Mouse (Mus musculus): ENCODE data around the gene Dmwd. TPM values are rescaled to one million over a fixed set of nuclear protein-coding genes. Genes with fewer than 3 reads are reported as not detected.

Dmwd gene
- total RNA-seq, 2 experiments from 2014 or later = 48.3 to 49.1 TPM

- DNase-seq (ENCODE audit: low spot score in 2 of 2) = peak; percentile 94
Observed at GRCm38 (mm10) chr7:19093537-19094385, 17.7 kb downstream of the Dmwd start.

- no peak for DNase-seq (ENCODE audit: low spot score in 2 of 2)
Observed at GRCm38 (mm10) chr7:19094471-19094825, 18.4 kb downstream of the Dmwd start, which contains the start of gene Six5. Gene Six5 (plus strand): TSS chr7:19094594.

GRCm38 (mm10) chr7:19094826-19095750, 19.1 kb downstream of the Dmwd start:
- DNase-seq (ENCODE audit: low spot score in 2 of 2) = peak; percentile 63 to 70

- DNase-seq (ENCODE audit: low spot score in 2 of 2) = peak; percentile 49 to 62
Observed at GRCm38 (mm10) chr7:19095751-19096110, 19.7 kb downstream of the Dmwd start.

- no peak for DNase-seq (ENCODE audit: low spot score in 2 of 2)
Observed at GRCm38 (mm10) chr7:19096421-19096976, 20.5 kb downstream of the Dmwd start.

GRCm38 (mm10) chr7:19097217-19097616, 21.2 kb downstream of the Dmwd start:
- DNase-seq (ENCODE audit: low spot score in 2 of 2) = no peak

GRCm38 (mm10) chr7:19097863-19098262, 21.8 kb downstream of the Dmwd start:
- DNase-seq (ENCODE audit: low spot score in 2 of 2) = no peak

GRCm38 (mm10) chr7:19098811-19099210, 22.8 kb downstream of the Dmwd start:
- DNase-seq (ENCODE audit: low spot score in 2 of 2) = no peak

GRCm38 (mm10) chr7:19100290-19100689, 24.3 kb downstream of the Dmwd start:
- no peak for DNase-seq (ENCODE audit: low spot score in 2 of 2)

GRCm38 (mm10) chr7:19103741-19104140, 27.7 kb downstream of the Dmwd start:
- DNase-seq (ENCODE audit: low spot score in 2 of 2) = no peak

GRCm38 (mm10) chr7:19104486-19104885, 28.5 kb downstream of the Dmwd start:
- DNase-seq (ENCODE audit: low spot score in 2 of 2) = no peak

- peak in 1 of 2 experiments; percentile 29 for DNase-seq (ENCODE audit: low spot score in 2 of 2)
Observed at GRCm38 (mm10) chr7:19107436-19107835, 31.4 kb downstream of the Dmwd start.

- no peak for DNase-seq (ENCODE audit: low spot score in 2 of 2)
Observed at GRCm38 (mm10) chr7:19109565-19109964, 33.5 kb downstream of the Dmwd start.

GRCm38 (mm10) chr7:19118028-19118771, 42.2 kb downstream of the Dmwd start, which contains the start of gene Gm4969:
Gene Gm4969 (minus strand): TSS chr7:19118368.
- DNase-seq (ENCODE audit: low spot score in 2 of 2) = peak; percentile 44 to 53

- no peak for DNase-seq (ENCODE audit: low spot score in 2 of 2)
Observed at GRCm38 (mm10) chr7:19119083-19119482, 43.1 kb downstream of the Dmwd start.

GRCm38 (mm10) chr7:19119631-19120429, 43.8 kb downstream of the Dmwd start, which contains the start of gene Fbxo46:
Gene Fbxo46 (plus strand): TSS chr7:19119859.
- DNase-seq (ENCODE audit: low spot score in 2 of 2) = peak; percentile 79 to 81

GRCm38 (mm10) chr7:19121686-19122085, 45.7 kb downstream of the Dmwd start:
- DNase-seq (ENCODE audit: low spot score in 2 of 2) = no peak

- no peak for DNase-seq (ENCODE audit: low spot score in 2 of 2)
Observed at GRCm38 (mm10) chr7:19124713-19125112, 48.7 kb downstream of the Dmwd start.

GRCm38 (mm10) chr7:19127744-19128143, 51.7 kb downstream of the Dmwd start:
- no peak for DNase-seq (ENCODE audit: low spot score in 2 of 2)

- no peak for DNase-seq (ENCODE audit: low spot score in 2 of 2)
Observed at GRCm38 (mm10) chr7:19129396-19129795, 53.4 kb downstream of the Dmwd start.
